ENCODE assay signal across 11 mouse cellular contexts in the genomic region with DNA sequence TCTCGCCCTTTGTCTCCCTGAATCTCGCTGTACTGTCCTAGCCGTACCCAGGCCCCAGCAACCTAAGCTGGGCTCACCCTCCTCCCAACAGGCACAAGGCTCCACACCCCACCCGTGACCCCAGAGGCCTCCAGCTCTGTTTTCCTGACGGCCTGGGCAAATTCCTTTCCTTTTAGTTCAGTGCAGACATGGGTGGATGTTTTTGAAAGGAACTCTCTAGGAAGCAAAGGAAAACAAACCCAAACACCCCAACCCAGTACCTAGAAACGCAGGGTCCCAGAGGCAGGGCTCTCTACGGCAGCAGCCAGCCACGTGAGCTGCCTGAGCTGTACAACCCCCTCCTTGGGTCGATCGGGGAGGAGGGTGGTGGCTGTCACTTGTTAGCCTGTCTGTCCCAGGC. TPM values are rescaled to one million over a fixed set of nuclear protein-coding genes. Genes with fewer than 3 reads are reported as not detected.
DNase-seq lines count a peak whose midpoint lies in the region; ATAC-seq and TF ChIP-seq lines count a peak whose summit lies in the region.
"Had no signal": no experiment of that assay in that cellular context is flagged by ENCODE, and none has a peak within 500 bp of the region (broad histone marks: within the 10 kb centered on the region; RNA-seq: fewer than 3 reads in every experiment).

No protein-coding gene starts in this region.

- H3K4me3 ChIP-seq in gastrocnemius, adult 2 months, result no peak overlapping the region
- no peak overlapping the region for H3K4me3 ChIP-seq in hindbrain, embryonic 14.5 days (replicated peaks; ENCODE audit: low read length)
- no peak overlapping the region for H3K4me3 ChIP-seq in liver, embryonic 12.5 days

- intact Hi-C loops in gastrocnemius, adult 2 months (cut with DNase I), result no loop called here

- H3K9me3 ChIP-seq in hindbrain, embryonic 14.5 days (ENCODE audit: control insufficient read depth, low read length), result no peaks in the 10 kb centered on the region
- H3K9me3 ChIP-seq in liver, embryonic 12.5 days (replicated peaks), result no peaks in the 10 kb centered on the region

- ATAC-seq in hindbrain, embryonic 14.5 days (ENCODE audit: low FRiP score), result no peak
- no peak for ATAC-seq in liver, embryonic 12.5 days

- peak; percentile 57 for DNase-seq in gastrocnemius, adult 2 months
- no peak for DNase-seq in gastrocnemius, postnatal 10 days
- peak; percentile 10 for DNase-seq in R1 (ENCODE audit: low read depth, low spot score)
- DNase-seq in gastrocnemius, postnatal 25 days, result peak; percentile 60
- DNase-seq in hindbrain, embryonic 14.5 days (ENCODE audit: low spot score), result no peak
- no peak for DNase-seq in adrenal gland, adult 18-20 months (ENCODE audit: low spot score in 2 of 2)
- DNase-seq in thymus, postnatal 4 days, result no peak
- DNase-seq: layer of hippocampus, postnatal 36 days had no signal

- peaks cover 7% of the 10 kb centered on the region for H3K27me3 ChIP-seq in hindbrain, embryonic 14.5 days (ENCODE audit: control insufficient read depth, insufficient read depth, low read length)
- H3K27me3 ChIP-seq in liver, embryonic 12.5 days (replicated peaks), result peaks cover 49% of the 10 kb centered on the region

- 23% methylated on average over 10 of the region's 10 CpGs for WGBS in hindbrain, embryonic 14.5 days
- WGBS in liver, embryonic 12.5 days (ENCODE audit: insufficient replicate concordance), result 52% methylated on average over 10 of the region's 10 CpGs

- TF ChIP-seq CTCF in gastrocnemius, adult 2 months (IDR thresholded peaks at IDR 0.05), result no peak

- peak overlapping the region; percentile 71 for H3K27ac ChIP-seq in gastrocnemius, adult 2 months
- H3K27ac ChIP-seq in hindbrain, embryonic 14.5 days, result no peak overlapping the region
- no peak overlapping the region for H3K27ac ChIP-seq in liver, embryonic 12.5 days

- peak overlapping the region; percentile 28; the same call in 1 of the 2 replicates for H3K9ac ChIP-seq in hindbrain, embryonic 14.5 days
- no peak overlapping the region for H3K9ac ChIP-seq in liver, embryonic 12.5 days

- no peaks in the 10 kb centered on the region for H3K36me3 ChIP-seq in hindbrain, embryonic 14.5 days (replicated peaks; ENCODE audit: control insufficient read depth, insufficient read depth)
- no peaks in the 10 kb centered on the region for H3K36me3 ChIP-seq in liver, embryonic 12.5 days

- peaks cover 58% of the 10 kb centered on the region for H3K4me1 ChIP-seq in hindbrain, embryonic 14.5 days (replicated peaks; ENCODE audit: control insufficient read depth, insufficient read depth, low read length)
- no peaks in the 10 kb centered on the region for H3K4me1 ChIP-seq in liver, embryonic 12.5 days

- no peak overlapping the region for H3K4me2 ChIP-seq in hindbrain, embryonic 14.5 days (replicated peaks)
- no peak overlapping the region for H3K4me2 ChIP-seq in liver, embryonic 12.5 days

RNA-seq across cellular contexts. Expression of gene Stra6, which starts 21.2 kb away (rescaled TPM):
- total RNA-seq in gastrocnemius, adult 2 months (2021), result under 1 TPM; 0.13 to 0.31 TPM
- under 1 TPM; 0.25 to 0.40 TPM for total RNA-seq in gastrocnemius, postnatal 10 days (2021)
- under 1 TPM; 0.38 to 0.41 TPM for total RNA-seq in gastrocnemius, postnatal 25 days (2021)
- polyA plus RNA-seq in hindbrain, embryonic 14.5 days (2014; fragmentation: Nextera tagmentation; extraction: Ambion mirVana), result 18.1 and 22.1 TPM in 2 replicates
- total RNA-seq in adrenal gland, adult 18-20 months (2021), result 1 to 10 TPM; 1.1 to 1.5 TPM
- 0.60 and 1.2 TPM in 2 replicates for polyA plus RNA-seq in liver, embryonic 12.5 days (2016; fragmentation: Nextera tagmentation; extraction: Ambion mirVana)
- total RNA-seq: granulocyte monocyte progenitor cell, adult 5-6 weeks had no signal
- polyA plus RNA-seq: liver, embryonic 16.5 days had no signal

RNA-seq across cellular contexts. Expression of gene Cyp11a1, which starts 36.2 kb away (rescaled TPM):
- total RNA-seq in gastrocnemius, adult 2 months (2021), result under 1 TPM in 1 of 2 experiments, not detected in 1; 0.10 TPM
- 1 to 10 TPM; 1.2 to 1.6 TPM for total RNA-seq in gastrocnemius, postnatal 10 days (2021)
- total RNA-seq in gastrocnemius, postnatal 25 days (2021), result under 1 TPM; 0.15 to 0.32 TPM
- polyA plus RNA-seq in hindbrain, embryonic 14.5 days (2014; fragmentation: Nextera tagmentation; extraction: Ambion mirVana), result 0.39 and 1.5 TPM in 2 replicates
- 1,000 to 10,000 TPM; 6,431 to 6,741 TPM for total RNA-seq in adrenal gland, adult 18-20 months (2021)
- 0.10 TPM in 1 of 2 replicates, not detected in the other for polyA plus RNA-seq in liver, embryonic 12.5 days (2016; fragmentation: Nextera tagmentation; extraction: Ambion mirVana)

Comparison
In these comparisons a context has a peak if more than half of its experiments do, and no peak if none do; other contexts are left out.
1. DNase-seq: peak in gastrocnemius, adult 2 months (single experiment), R1 (single experiment) and gastrocnemius, postnatal 25 days (single experiment); none in gastrocnemius, postnatal 10 days (single experiment), hindbrain, embryonic 14.5 days (single experiment), adrenal gland, adult 18-20 months (0 of 2) and thymus, postnatal 4 days (single experiment).
2. RNA of gene Cyp11a1, which starts 36.2 kb away (total RNA-seq): 6,431 to 6,741 TPM in adrenal gland, adult 18-20 months; 1.2 to 1.6 TPM in gastrocnemius, postnatal 10 days, 0.15 to 0.32 TPM in gastrocnemius, postnatal 25 days and 0.10 TPM in gastrocnemius, adult 2 months; every median in the first group is over 1,000 times any median in the second.